Mouse (Mus musculus) stomach, postnatal 0 days (tissue): ENCODE results near the gene Spg11. TPM values are rescaled to one million over a fixed set of nuclear protein-coding genes. Genes with fewer than 3 reads are reported as not detected.
A peak's percentile ranks its signal among the peaks of the same experiment; 100 is the strongest.

Source experiments
- ATAC-seq: fragments of 200-750 bp; cut with Nextera tagmentation; 2 replicates; pipeline ENCODE4 v1.8.0; 2017; ENCODE audit not compliant: low FRiP score, low TSS enrichment
- DNase-seq: peaks from one replicate; pipeline ENCODE4 v3.0.0-alpha.2; 2016; ENCODE audit warnings: low spot score
- H3K27ac ChIP-seq: fragments of 300-500 bp; sonication (generic); replicated peaks from 2 replicates; pipeline ENCODE4 v1.5.1; 2014; ENCODE audit warnings: mild to moderate bottlenecking, control low read depth
- H3K27me3 ChIP-seq: fragments of 300-500 bp; sonication (generic); 2 replicates; pipeline ENCODE4 v1.6.1; 2014; ENCODE audit warnings: low read length; ENCODE audit not compliant: control insufficient read depth, insufficient read depth
- H3K36me3 ChIP-seq: fragments of 300-500 bp; sonication (generic); 2 replicates; pipeline ENCODE4 v1.6.1; 2014; ENCODE audit warnings: low read length, mixed read lengths; ENCODE audit not compliant: control insufficient read depth, insufficient read depth
- H3K4me1 ChIP-seq: fragments of 300-500 bp; sonication (generic); replicated peaks from 2 replicates; pipeline ENCODE4 v1.6.1; 2014; ENCODE audit warnings: antibody characterized with exemption; ENCODE audit not compliant: control insufficient read depth, insufficient read depth
- H3K4me2 ChIP-seq: fragments of 300-500 bp; sonication (generic); replicated peaks from 2 replicates; pipeline ENCODE4 v1.6.1; 2014; ENCODE audit warnings: low read depth, mild to moderate bottlenecking, control low read depth, moderate library complexity
- H3K4me3 ChIP-seq: fragments of 300-500 bp; sonication (generic); 2 replicates; pipeline ENCODE4 v1.5.1; 2014; ENCODE audit warnings: low read depth, low read length, control low read depth
- H3K9ac ChIP-seq: fragments of 300-500 bp; sonication (generic); 2 replicates; pipeline ENCODE4 v1.6.1; 2014; ENCODE audit warnings: mild to moderate bottlenecking, low read length, control low read depth, mixed read lengths
- H3K9me3 ChIP-seq: fragments of 300-500 bp; sonication (generic); 2 replicates; pipeline ENCODE4 v1.6.1; 2016; ENCODE audit warnings: low read length; ENCODE audit not compliant: control insufficient read depth
- CTCF ChIP-seq: IDR thresholded peaks from 2 replicates; pipeline ENCODE4 v1.5.1; 2016; ENCODE audit warnings: antibody characterized with exemption, low read depth, mild to moderate bottlenecking, moderate library complexity
- EP300 ChIP-seq: optimal IDR thresholded peaks from 2 replicates; pipeline ENCODE3; 2016; ENCODE audit warnings: antibody characterized with exemption
- WGBS: fragments of 180-500 bp; shearing (Covaris S2); extraction: QIAGEN DNeasy Blood & Tissue Kit; methylation state at CpG from one replicate; pipeline ENCODE4 v1.1.7; 2014; 5-methylcytosine and 5-hydroxymethylcytosine counted together
- polyA plus RNA-seq: library from polyadenylated mRNA; unstranded; fragments of >200 nt; fragmentation: Nextera tagmentation; extraction: Ambion mirVana; gene quantifications from 2 replicates; pipeline ENCODE4 v1.2.1, GENCODE M21; 2015

Spg11 gene
- polyA plus RNA-seq, 1 experiment from 2014 or later, result 3.2 TPM

DNA sequence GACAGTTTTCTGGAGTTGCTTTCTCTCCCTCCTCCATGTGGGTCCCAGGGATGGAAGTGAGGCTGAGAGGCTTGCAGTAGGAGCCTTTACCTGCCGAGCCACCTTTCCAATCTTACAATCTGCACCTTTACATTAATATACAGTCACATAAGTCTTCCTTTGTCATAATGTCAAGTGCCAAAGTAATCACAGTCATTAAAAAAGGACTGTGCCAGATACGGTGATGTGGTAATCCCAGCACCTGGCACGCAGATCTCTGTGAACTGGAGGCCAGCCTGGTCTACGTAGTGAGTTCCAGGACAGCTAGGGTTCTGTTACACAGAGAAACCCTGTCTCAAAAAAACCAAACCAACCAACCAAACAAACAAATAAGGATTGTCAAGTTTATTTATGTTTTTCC, 24.3 kb downstream of the Spg11 start:
- no peak overlapping the region for H3K4me3 ChIP-seq
- no peaks in the 10 kb centered on the region for H3K9me3 ChIP-seq
- DNase-seq (no peak), ATAC-seq (no peak)
- TF ChIP-seq CTCF (no peak), EP300 (no peak)
- H3K9ac ChIP-seq, result no peak overlapping the region
- H3K27ac ChIP-seq, result no peak overlapping the region
- WGBS, result 66% methylated on average over 4 of the region's 4 CpGs
- peaks cover 6% of the 10 kb centered on the region; the same call in 1 of the 2 replicates for H3K36me3 ChIP-seq
- H3K4me1 ChIP-seq, result no peaks in the 10 kb centered on the region
- H3K27me3 ChIP-seq, result no peaks in the 10 kb centered on the region
- H3K4me2 ChIP-seq, result no peak overlapping the region

DNA sequence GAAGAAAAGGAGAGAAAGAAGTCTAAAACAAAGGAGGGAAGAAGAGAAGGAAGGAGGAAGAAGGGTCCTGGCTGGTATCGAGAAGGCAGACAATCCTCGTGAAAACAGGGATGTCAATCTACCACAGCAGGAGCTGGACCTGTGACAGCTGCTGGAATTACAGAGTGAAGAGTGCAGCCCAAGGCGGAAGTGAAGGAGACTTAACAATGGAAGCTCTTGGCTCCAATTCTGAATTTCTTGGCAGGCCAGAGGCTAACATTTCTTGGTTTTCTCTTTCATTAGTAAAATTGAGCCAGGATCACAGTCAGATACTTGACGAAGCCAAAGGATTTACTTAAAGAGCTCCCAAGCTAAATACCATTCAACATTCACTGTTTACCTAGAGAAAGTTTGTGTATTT, 31.7 kb downstream of the Spg11 start:
- Histone ChIP-seq H3K27ac (no peak overlapping the region; the same call in 1 of the 2 replicates), H3K36me3 (peaks cover 16% of the 10 kb centered on the region; the same call in 1 of the 2 replicates)
- no peak for DNase-seq

DNA sequence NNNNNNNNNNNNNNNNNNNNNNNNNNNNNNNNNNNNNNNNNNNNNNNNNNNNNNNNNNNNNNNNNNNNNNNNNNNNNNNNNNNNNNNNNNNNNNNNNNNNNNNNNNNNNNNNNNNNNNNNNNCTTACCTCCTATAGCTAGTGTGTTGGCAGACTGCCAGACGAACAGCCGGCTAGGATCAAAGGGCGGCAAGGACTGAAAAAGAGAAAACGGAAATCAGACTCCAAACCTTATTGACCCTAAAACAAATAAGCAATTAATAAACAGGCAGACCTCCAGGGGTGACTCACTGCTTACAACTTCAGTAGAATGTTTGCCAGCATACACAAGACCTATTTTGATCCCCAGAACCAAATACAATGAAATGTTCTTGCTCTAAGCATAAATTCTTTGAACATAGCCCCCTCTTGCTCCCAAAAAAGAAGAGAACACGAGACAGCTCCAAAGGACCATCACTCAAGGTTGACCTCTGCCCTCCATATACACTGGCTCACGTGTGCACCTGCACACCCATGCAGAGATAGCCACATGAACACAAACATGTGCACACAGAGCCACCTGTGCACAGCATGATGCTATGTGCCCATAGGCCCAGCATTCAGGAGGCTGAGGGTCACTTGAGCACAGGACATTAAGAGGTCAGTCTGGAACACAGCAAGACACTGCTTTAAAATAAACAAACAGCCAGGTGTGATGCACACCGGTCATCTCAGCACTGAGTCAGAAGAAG, 36.3 kb downstream of the Spg11 start:
- no peaks in the 10 kb centered on the region for H3K27me3 ChIP-seq
- no peaks in the 10 kb centered on the region for H3K9me3 ChIP-seq
- no peak overlapping the region for H3K27ac ChIP-seq
- no peak overlapping the region for H3K4me3 ChIP-seq
- H3K9ac ChIP-seq, result no peak overlapping the region
- peak; percentile 71 for DNase-seq
- 21% methylated on average over 7 of the region's 7 CpGs for WGBS
- H3K4me2 ChIP-seq, result no peak overlapping the region
- peak; percentile 61; the same call in 1 of the 2 replicates for ATAC-seq
- peaks cover 12% of the 10 kb centered on the region; the same call in 1 of the 2 replicates for H3K36me3 ChIP-seq
- TF ChIP-seq EP300, result no peak
- no peak for TF ChIP-seq CTCF
- no peaks in the 10 kb centered on the region for H3K4me1 ChIP-seq

More for the DNA sequence above, 31.7 kb downstream of the Spg11 start:
- Histone ChIP-seq H3K9ac (no peak overlapping the region), H3K4me2 (no peak overlapping the region), H3K9me3 (no peaks in the 10 kb centered on the region), H3K4me3 (no peak overlapping the region), H3K27me3 (no peaks in the 10 kb centered on the region), H3K4me1 (no peaks in the 10 kb centered on the region)
- WGBS, result 34% methylated on average over 4 of the region's 4 CpGs
- peak; percentile 28 for TF ChIP-seq EP300
- no peak for TF ChIP-seq CTCF
- peak; percentile 35; the same call in 1 of the 2 replicates for ATAC-seq

DNA sequence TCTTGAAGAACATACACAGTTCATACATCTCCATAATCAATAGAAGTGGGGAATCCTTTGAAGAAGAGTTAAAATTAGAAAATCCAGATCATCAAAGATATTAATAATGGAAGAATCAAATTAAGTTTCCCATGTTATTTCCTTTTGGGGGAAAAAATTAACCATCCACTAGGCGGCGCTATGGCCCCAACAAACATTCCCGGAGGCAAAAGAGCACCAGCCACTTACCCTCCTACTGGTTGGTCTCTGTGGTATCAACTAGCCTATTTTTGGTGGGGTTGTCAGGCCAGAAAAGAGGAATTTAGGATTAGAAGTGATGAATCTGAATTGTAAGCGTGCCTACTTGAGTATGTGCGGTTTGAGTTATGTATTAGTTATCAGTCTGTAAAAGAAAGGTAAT, 48.3 kb downstream of the Spg11 start:
- Histone ChIP-seq H3K27ac (no peak overlapping the region), H3K4me1 (no peaks in the 10 kb centered on the region), H3K9ac (no peak overlapping the region), H3K36me3 (0 out of 2 replicates have a peak, but pooled peaks cover 2% of the 10 kb centered on the region), H3K9me3 (no peaks in the 10 kb centered on the region), H3K4me3 (no peak overlapping the region), H3K27me3 (no peaks in the 10 kb centered on the region), H3K4me2 (no peak overlapping the region)
- peak; percentile 45 for DNase-seq
- no peak for TF ChIP-seq EP300
- TF ChIP-seq CTCF, result peak; percentile 86
- WGBS, result 40% methylated on average over 5 of the region's 5 CpGs
- no peak for ATAC-seq

DNA sequence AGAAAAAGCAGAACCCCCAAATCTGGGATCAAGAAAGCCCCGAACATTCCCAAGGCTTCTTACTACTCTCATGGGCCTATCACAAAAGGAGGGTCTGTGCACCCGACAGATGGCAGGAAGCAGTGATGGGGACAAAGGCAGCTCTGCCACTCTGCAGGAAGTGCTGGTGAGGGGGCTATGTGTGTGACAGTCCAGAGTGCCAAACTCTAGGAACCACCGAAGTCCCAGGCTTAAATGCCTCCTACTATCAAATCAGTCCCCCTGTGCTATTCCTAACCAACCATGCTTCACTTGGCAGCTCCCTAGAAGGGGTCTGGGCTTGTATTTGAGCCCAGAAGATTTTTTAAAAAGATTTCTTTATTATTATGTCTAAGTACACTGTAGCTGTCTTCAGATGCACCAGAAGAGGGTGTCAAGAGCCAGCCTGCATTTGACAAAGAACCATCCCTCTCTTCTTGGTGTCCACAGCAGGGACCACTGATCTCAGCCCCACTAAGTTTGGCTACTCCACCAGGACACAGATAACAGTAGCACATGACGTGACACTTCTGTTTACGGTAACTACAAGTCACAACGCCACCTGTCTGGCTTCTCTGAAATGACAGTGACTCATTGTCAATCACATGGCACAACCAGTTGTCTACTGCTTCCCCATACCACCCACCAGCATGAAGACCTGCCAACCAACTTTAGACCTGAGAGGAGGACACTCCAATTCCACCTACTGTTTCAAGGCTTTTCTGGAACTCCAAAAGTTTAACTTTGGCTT, 48.9 kb downstream of the Spg11 start:
- TF ChIP-seq EP300, result no peak
- no peak; the same call in 1 of the 2 replicates for TF ChIP-seq CTCF
- Histone ChIP-seq H3K4me3 (no peak overlapping the region), H3K4me1 (no peaks in the 10 kb centered on the region), H3K4me2 (no peak overlapping the region), H3K9me3 (no peaks in the 10 kb centered on the region), H3K27me3 (no peaks in the 10 kb centered on the region), H3K36me3 (peaks cover 4% of the 10 kb centered on the region; the same call in 1 of the 2 replicates), H3K9ac (no peak overlapping the region), H3K27ac (no peak overlapping the region)
- ATAC-seq (no peak), DNase-seq (no peak)
- WGBS, result 80% methylated on average over 6 of the region's 6 CpGs
